Mouse (Mus musculus) liver, postnatal 0 days (tissue): ENCODE results near the gene Coro1c.

ENCODE experiments used
- CTCF ChIP-seq: sonication (generic); IDR thresholded peaks from 2 replicates; pipeline ENCODE4 v1.5.1; 2016; ENCODE audit warnings: antibody characterized with exemption, low read depth
- EP300 ChIP-seq: IDR thresholded peaks from 2 replicates; pipeline ENCODE4 v1.6.1; 2016; ENCODE audit warnings: antibody characterized with exemption, low read depth, mild to moderate bottlenecking

GRCm38 (mm10) chr5:113830796-113831195, 77.8 kb downstream of the Coro1c start:
- TF ChIP-seq CTCF (no peak), EP300 (no peak)
